Comparison of ENCODE assay signal across 9 mouse cellular contexts in the genomic region with DNA sequence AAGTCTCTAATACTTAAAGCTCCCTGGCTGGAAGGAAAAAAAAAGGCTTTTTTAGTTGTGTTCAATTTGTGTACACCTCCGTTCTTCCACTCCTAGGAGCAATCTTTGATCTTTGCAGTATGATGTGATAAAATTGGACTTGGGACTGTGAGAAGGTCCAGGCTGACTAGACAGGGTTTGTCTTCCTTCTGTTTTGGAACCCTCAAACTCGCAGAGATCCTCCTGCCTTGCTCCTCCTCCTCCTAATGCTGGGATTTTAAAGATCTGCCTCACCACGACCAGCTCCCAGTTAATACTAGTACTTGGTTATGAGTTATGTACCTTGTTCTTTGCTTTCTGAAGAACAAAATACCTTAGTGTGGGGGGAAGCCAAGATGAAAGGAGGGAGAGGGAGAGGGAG. TPM values are rescaled to one million over a fixed set of nuclear protein-coding genes. Genes with fewer than 3 reads are reported as not detected.
DNase-seq lines count a peak whose midpoint lies in the region; ATAC-seq and TF ChIP-seq lines count a peak whose summit lies in the region.
"Not testable (repeated sequence)": the region's sequence is repeated elsewhere in the genome, so short reads cannot be mapped to it uniquely, and the experiment has no call there.
"Had no signal": no experiment of that assay in that cellular context is flagged by ENCODE, and none has a peak within 500 bp of the region (broad histone marks: within the 10 kb centered on the region; RNA-seq: fewer than 3 reads in every experiment).

No protein-coding gene starts in this region.

- not testable (repeated sequence) for H3K4me1 ChIP-seq in E14TG2a.4 (replicated peaks; ENCODE audit: low read depth, low read length); embryonic facial prominence, embryonic 13.5 days; forebrain, postnatal 0 days (ENCODE audit: insufficient read depth); hindbrain, embryonic 11.5 days (replicated peaks; ENCODE audit: control insufficient read depth, insufficient read depth, low read length); kidney, embryonic 14.5 days (ENCODE audit: control insufficient read depth, insufficient read depth, low read length); liver, embryonic 11.5 days (replicated peaks; ENCODE audit: control insufficient read depth, insufficient read depth, low read length); megakaryocyte, embryonic 14.5 days; neural tube, embryonic 14.5 days (ENCODE audit: control insufficient read depth, insufficient read depth, low read length)

- TF ChIP-seq CTCF in E14TG2a.4 (conservative IDR thresholded peaks at IDR 0.05; ENCODE audit: low read length); forebrain, postnatal 0 days (IDR thresholded peaks at IDR 0.05; ENCODE audit: low read depth): not testable (repeated sequence)

- H3K36me3 ChIP-seq in E14TG2a.4 (ENCODE audit: insufficient read depth, low read length); embryonic facial prominence, embryonic 13.5 days; forebrain, postnatal 0 days (ENCODE audit: insufficient read depth); hindbrain, embryonic 11.5 days (ENCODE audit: control insufficient read depth, insufficient read depth, low read length); kidney, embryonic 14.5 days (ENCODE audit: control insufficient read depth, insufficient read depth, low read length); liver, embryonic 11.5 days (ENCODE audit: control insufficient read depth, insufficient read depth, low read length); megakaryocyte, embryonic 14.5 days (replicated peaks; ENCODE audit: low read length); neural tube, embryonic 14.5 days (ENCODE audit: control insufficient read depth, insufficient read depth, low read length): not testable (repeated sequence)

- H3K9me3 ChIP-seq in E14TG2a.4 (ENCODE audit: low read length); embryonic facial prominence, embryonic 13.5 days; forebrain, postnatal 0 days (ENCODE audit: low read length); hindbrain, embryonic 11.5 days (ENCODE audit: control insufficient read depth, low read length); kidney, embryonic 14.5 days (ENCODE audit: control insufficient read depth, low read length); liver, embryonic 11.5 days (ENCODE audit: control insufficient read depth, low read length); megakaryocyte, embryonic 14.5 days; neural tube, embryonic 14.5 days (ENCODE audit: control insufficient read depth, low read length): not testable (repeated sequence)

- H3K27ac ChIP-seq in embryonic facial prominence, embryonic 13.5 days; forebrain, postnatal 0 days (ENCODE audit: low read depth, low read length); hindbrain, embryonic 11.5 days (ENCODE audit: low read depth, low read length); kidney, embryonic 14.5 days (ENCODE audit: low read depth, low read length); liver, embryonic 11.5 days (ENCODE audit: low read depth, low read length); neural tube, embryonic 14.5 days (ENCODE audit: low read depth, low read length): not testable (repeated sequence)

- H3K9ac ChIP-seq in embryonic facial prominence, embryonic 13.5 days = 0 out of 2 replicates have a peak overlapping the region, but pooled peaks have one; percentile 67
- peak overlapping the region; percentile 40; the same call in 1 of the 2 replicates for H3K9ac ChIP-seq in forebrain, postnatal 0 days
- H3K9ac ChIP-seq in hindbrain, embryonic 11.5 days (ENCODE audit: low read depth, low read length); neural tube, embryonic 14.5 days (replicated peaks; ENCODE audit: low read depth, low read length): not testable (repeated sequence)
- H3K9ac ChIP-seq in kidney, embryonic 14.5 days (ENCODE audit: low read depth, low read length) = peak overlapping the region; percentile 53; the same call in 1 of the 2 replicates
- peak overlapping the region; percentile 77 for H3K9ac ChIP-seq in liver, embryonic 11.5 days (ENCODE audit: low read depth, low read length)

- H3K4me2 ChIP-seq in embryonic facial prominence, embryonic 13.5 days = peak overlapping the region; percentile 69
- peak overlapping the region; percentile 47 for H3K4me2 ChIP-seq in forebrain, postnatal 0 days (ENCODE audit: low read depth)
- H3K4me2 ChIP-seq in hindbrain, embryonic 11.5 days (replicated peaks; ENCODE audit: low read depth, low read length) = peak overlapping the region; percentile 54
- peak overlapping the region; percentile 63 for H3K4me2 ChIP-seq in kidney, embryonic 14.5 days (replicated peaks; ENCODE audit: low read depth, low read length)
- H3K4me2 ChIP-seq in liver, embryonic 11.5 days = peak overlapping the region; percentile 79
- H3K4me2 ChIP-seq in neural tube, embryonic 14.5 days (ENCODE audit: low read depth, low read length) = peak overlapping the region; percentile 56

- peak overlapping the region; percentile 79 for H3K4me3 ChIP-seq in E14TG2a.4 (replicated peaks; ENCODE audit: low read length)
- peak overlapping the region; percentile 50 for H3K4me3 ChIP-seq in embryonic facial prominence, embryonic 13.5 days
- peak overlapping the region; percentile 37 for H3K4me3 ChIP-seq in forebrain, postnatal 0 days (ENCODE audit: low read depth, low read length)
- H3K4me3 ChIP-seq in hindbrain, embryonic 11.5 days (ENCODE audit: low read depth, low read length) = peak overlapping the region; percentile 38; the same call in 1 of the 2 replicates
- peak overlapping the region; percentile 37 for H3K4me3 ChIP-seq in kidney, embryonic 14.5 days (ENCODE audit: low read length)
- H3K4me3 ChIP-seq in liver, embryonic 11.5 days (ENCODE audit: low read depth, low read length) = peak overlapping the region; percentile 67
- peak overlapping the region; percentile 88 for H3K4me3 ChIP-seq in megakaryocyte, embryonic 14.5 days (replicated peaks)
- H3K4me3 ChIP-seq in neural tube, embryonic 14.5 days (ENCODE audit: low read depth, low read length) = peak overlapping the region; percentile 38; the same call in 1 of the 2 replicates

- not testable (repeated sequence) for DNase-seq in forebrain, postnatal 0 days; hindbrain, embryonic 11.5 days (ENCODE audit: low spot score); liver, embryonic 11.5 days (ENCODE audit: low spot score)

- WGBS in embryonic facial prominence, embryonic 13.5 days = 29% methylated on average over 3 of the region's 3 CpGs
- WGBS in forebrain, postnatal 0 days = 25% methylated on average over 3 of the region's 3 CpGs
- 36% methylated on average over 3 of the region's 3 CpGs for WGBS in hindbrain, embryonic 11.5 days
- WGBS in kidney, embryonic 14.5 days = 25% methylated on average over 3 of the region's 3 CpGs
- 30% methylated on average over 3 of the region's 3 CpGs for WGBS in liver, embryonic 11.5 days
- WGBS in neural tube, embryonic 14.5 days = 34% methylated on average over 3 of the region's 3 CpGs

- not testable (repeated sequence) for ATAC-seq in embryonic facial prominence, embryonic 13.5 days (ENCODE audit: insufficient number of reproducible peaks, insufficient read depth, low FRiP score, low TSS enrichment, low read depth); forebrain, postnatal 0 days; hindbrain, embryonic 11.5 days (ENCODE audit: low FRiP score); kidney, embryonic 14.5 days (ENCODE audit: low FRiP score, low TSS enrichment); liver, embryonic 11.5 days (replicated peaks; ENCODE audit: low FRiP score); neural tube, embryonic 14.5 days (ENCODE audit: low read depth)

- not testable (repeated sequence) for H3K27me3 ChIP-seq in E14TG2a.4 (ENCODE audit: insufficient read depth, low read length); embryonic facial prominence, embryonic 13.5 days; forebrain, postnatal 0 days (ENCODE audit: insufficient read depth, low read length); hindbrain, embryonic 11.5 days (ENCODE audit: control insufficient read depth, insufficient read depth, low read length); kidney, embryonic 14.5 days (ENCODE audit: control insufficient read depth, insufficient read depth, low read length); liver, embryonic 11.5 days (replicated peaks; ENCODE audit: control insufficient read depth, insufficient read depth, low read length); megakaryocyte, embryonic 14.5 days (replicated peaks); neural tube, embryonic 14.5 days (ENCODE audit: control insufficient read depth, insufficient read depth, low read length)

RNA-seq across cellular contexts. Expression of gene Gm49342, which starts 1.2 kb away (rescaled TPM):
- 3.1 TPM in 1 of 2 replicates, not detected in the other for polyA plus RNA-seq in embryonic facial prominence, embryonic 13.5 days (2015; fragmentation: Nextera tagmentation; extraction: Ambion mirVana)
- 13.1 and 19.0 TPM in 2 replicates for total RNA-seq in forebrain, postnatal 0 days (2014; rRNA removed)
- polyA plus RNA-seq in forebrain, postnatal 0 days (2015; fragmentation: Nextera tagmentation; extraction: Ambion mirVana) = not detected in 2 replicates
- not detected in 2 replicates for polyA plus RNA-seq in hindbrain, embryonic 11.5 days (2014; fragmentation: Nextera tagmentation; extraction: Ambion mirVana)
- not detected in 2 replicates for polyA plus RNA-seq in kidney, embryonic 14.5 days (2014; fragmentation: Nextera tagmentation; extraction: Ambion mirVana)
- polyA plus RNA-seq in liver, embryonic 11.5 days (2014; fragmentation: Nextera tagmentation; extraction: Ambion mirVana) = not detected in 2 replicates
- polyA plus RNA-seq in megakaryocyte, embryonic 14.5 days (2012; ENCODE audit: insufficient read depth, low replicate concordance) = 1.00 TPM in 1 of 2 replicates, not detected in the other
- polyA plus RNA-seq in neural tube, embryonic 14.5 days (2014; fragmentation: Nextera tagmentation; extraction: Ambion mirVana) = not detected in 2 replicates
- polyA plus RNA-seq: thymus, postnatal 0 days had no signal

RNA-seq across cellular contexts. Expression of gene Pnp2, which starts 10.3 kb away (rescaled TPM):
- polyA plus RNA-seq in embryonic facial prominence, embryonic 13.5 days (2015; fragmentation: Nextera tagmentation; extraction: Ambion mirVana) = 0.39 and 0.65 TPM in 2 replicates
- total RNA-seq in forebrain, postnatal 0 days (2014; rRNA removed) = 1.00 and 1.7 TPM in 2 replicates
- polyA plus RNA-seq in forebrain, postnatal 0 days (2015; fragmentation: Nextera tagmentation; extraction: Ambion mirVana) = 0.78 and 1.6 TPM in 2 replicates
- 0.36 and 0.52 TPM in 2 replicates for polyA plus RNA-seq in hindbrain, embryonic 11.5 days (2014; fragmentation: Nextera tagmentation; extraction: Ambion mirVana)
- 0.99 and 1.2 TPM in 2 replicates for polyA plus RNA-seq in kidney, embryonic 14.5 days (2014; fragmentation: Nextera tagmentation; extraction: Ambion mirVana)
- polyA plus RNA-seq in liver, embryonic 11.5 days (2014; fragmentation: Nextera tagmentation; extraction: Ambion mirVana) = 2.8 and 2.9 TPM in 2 replicates
- not detected in 2 replicates for polyA plus RNA-seq in megakaryocyte, embryonic 14.5 days (2012; ENCODE audit: insufficient read depth, low replicate concordance)
- polyA plus RNA-seq in neural tube, embryonic 14.5 days (2014; fragmentation: Nextera tagmentation; extraction: Ambion mirVana) = 0.46 and 0.51 TPM in 2 replicates

RNA-seq across cellular contexts. Expression of gene Pnp, which starts 14.6 kb away (rescaled TPM):
- polyA plus RNA-seq in embryonic facial prominence, embryonic 13.5 days (2015; fragmentation: Nextera tagmentation; extraction: Ambion mirVana) = 49.3 and 49.7 TPM in 2 replicates
- total RNA-seq in forebrain, postnatal 0 days (2014; rRNA removed) = 16.7 and 20.0 TPM in 2 replicates
- polyA plus RNA-seq in forebrain, postnatal 0 days (2015; fragmentation: Nextera tagmentation; extraction: Ambion mirVana) = 11.3 and 13.1 TPM in 2 replicates
- polyA plus RNA-seq in hindbrain, embryonic 11.5 days (2014; fragmentation: Nextera tagmentation; extraction: Ambion mirVana) = 62.1 and 63.9 TPM in 2 replicates
- polyA plus RNA-seq in kidney, embryonic 14.5 days (2014; fragmentation: Nextera tagmentation; extraction: Ambion mirVana) = 80.6 and 83.0 TPM in 2 replicates
- polyA plus RNA-seq in liver, embryonic 11.5 days (2014; fragmentation: Nextera tagmentation; extraction: Ambion mirVana) = 86.7 and 87.7 TPM in 2 replicates
- polyA plus RNA-seq in megakaryocyte, embryonic 14.5 days (2012; ENCODE audit: insufficient read depth, low replicate concordance) = 1.4 TPM in 1 of 2 replicates, not detected in the other
- polyA plus RNA-seq in neural tube, embryonic 14.5 days (2014; fragmentation: Nextera tagmentation; extraction: Ambion mirVana) = 15.4 and 22.8 TPM in 2 replicates

RNA-seq across cellular contexts. Expression of gene Pip4p1, which starts 14.9 kb away (rescaled TPM):
- polyA plus RNA-seq in embryonic facial prominence, embryonic 13.5 days (2015; fragmentation: Nextera tagmentation; extraction: Ambion mirVana) = 55.6 and 56.9 TPM in 2 replicates
- total RNA-seq in forebrain, postnatal 0 days (2014; rRNA removed) = 54.8 and 61.9 TPM in 2 replicates
- 97.2 and 103 TPM in 2 replicates for polyA plus RNA-seq in forebrain, postnatal 0 days (2015; fragmentation: Nextera tagmentation; extraction: Ambion mirVana)
- 53.8 and 55.6 TPM in 2 replicates for polyA plus RNA-seq in hindbrain, embryonic 11.5 days (2014; fragmentation: Nextera tagmentation; extraction: Ambion mirVana)
- polyA plus RNA-seq in kidney, embryonic 14.5 days (2014; fragmentation: Nextera tagmentation; extraction: Ambion mirVana) = 40.1 and 63.0 TPM in 2 replicates
- 36.9 and 42.2 TPM in 2 replicates for polyA plus RNA-seq in liver, embryonic 11.5 days (2014; fragmentation: Nextera tagmentation; extraction: Ambion mirVana)
- 82.0 and 93.0 TPM in 2 replicates for polyA plus RNA-seq in megakaryocyte, embryonic 14.5 days (2012; ENCODE audit: insufficient read depth, low replicate concordance)
- 68.4 and 98.6 TPM in 2 replicates for polyA plus RNA-seq in neural tube, embryonic 14.5 days (2014; fragmentation: Nextera tagmentation; extraction: Ambion mirVana)

RNA-seq across cellular contexts. Expression of gene Apex1, which starts 20.8 kb away (rescaled TPM):
- 263 and 305 TPM in 2 replicates for polyA plus RNA-seq in embryonic facial prominence, embryonic 13.5 days (2015; fragmentation: Nextera tagmentation; extraction: Ambion mirVana)
- total RNA-seq in forebrain, postnatal 0 days (2014; rRNA removed) = 134 and 150 TPM in 2 replicates
- 193 and 233 TPM in 2 replicates for polyA plus RNA-seq in forebrain, postnatal 0 days (2015; fragmentation: Nextera tagmentation; extraction: Ambion mirVana)
- polyA plus RNA-seq in hindbrain, embryonic 11.5 days (2014; fragmentation: Nextera tagmentation; extraction: Ambion mirVana) = 344 and 364 TPM in 2 replicates
- polyA plus RNA-seq in kidney, embryonic 14.5 days (2014; fragmentation: Nextera tagmentation; extraction: Ambion mirVana) = 354 and 419 TPM in 2 replicates
- 251 and 267 TPM in 2 replicates for polyA plus RNA-seq in liver, embryonic 11.5 days (2014; fragmentation: Nextera tagmentation; extraction: Ambion mirVana)
- 13.9 and 87.6 TPM in 2 replicates for polyA plus RNA-seq in megakaryocyte, embryonic 14.5 days (2012; ENCODE audit: insufficient read depth, low replicate concordance)
- 166 and 180 TPM in 2 replicates for polyA plus RNA-seq in neural tube, embryonic 14.5 days (2014; fragmentation: Nextera tagmentation; extraction: Ambion mirVana)

Comparison
In these comparisons a context has a peak if more than half of its experiments do, and no peak if none do; other contexts are left out.
1. H3K4me3 ChIP-seq: peak in every context shown above with its lines; median percentile 88 in megakaryocyte, embryonic 14.5 days; 79 in E14TG2a.4; 67 in liver, embryonic 11.5 days; 50 in embryonic facial prominence, embryonic 13.5 days; 38 in hindbrain, embryonic 11.5 days; 38 in neural tube, embryonic 14.5 days; 37 in forebrain, postnatal 0 days; 37 in kidney, embryonic 14.5 days.